Mouse (Mus musculus): ENCODE results near the gene H6pd. TPM values are rescaled to one million over a fixed set of nuclear protein-coding genes. Genes with fewer than 3 reads are reported as not detected.

Gene H6pd
- total RNA-seq (2012; rRNA removed) = 25.1 and 25.3 TPM in 2 replicates
- total RNA-seq (2014; rRNA removed) = 13.2 and 17.7 TPM in 2 replicates
- 36.2 and 38.5 TPM in 2 replicates for polyA plus RNA-seq (2012; ENCODE audit: insufficient read length, low read depth)

DNA sequence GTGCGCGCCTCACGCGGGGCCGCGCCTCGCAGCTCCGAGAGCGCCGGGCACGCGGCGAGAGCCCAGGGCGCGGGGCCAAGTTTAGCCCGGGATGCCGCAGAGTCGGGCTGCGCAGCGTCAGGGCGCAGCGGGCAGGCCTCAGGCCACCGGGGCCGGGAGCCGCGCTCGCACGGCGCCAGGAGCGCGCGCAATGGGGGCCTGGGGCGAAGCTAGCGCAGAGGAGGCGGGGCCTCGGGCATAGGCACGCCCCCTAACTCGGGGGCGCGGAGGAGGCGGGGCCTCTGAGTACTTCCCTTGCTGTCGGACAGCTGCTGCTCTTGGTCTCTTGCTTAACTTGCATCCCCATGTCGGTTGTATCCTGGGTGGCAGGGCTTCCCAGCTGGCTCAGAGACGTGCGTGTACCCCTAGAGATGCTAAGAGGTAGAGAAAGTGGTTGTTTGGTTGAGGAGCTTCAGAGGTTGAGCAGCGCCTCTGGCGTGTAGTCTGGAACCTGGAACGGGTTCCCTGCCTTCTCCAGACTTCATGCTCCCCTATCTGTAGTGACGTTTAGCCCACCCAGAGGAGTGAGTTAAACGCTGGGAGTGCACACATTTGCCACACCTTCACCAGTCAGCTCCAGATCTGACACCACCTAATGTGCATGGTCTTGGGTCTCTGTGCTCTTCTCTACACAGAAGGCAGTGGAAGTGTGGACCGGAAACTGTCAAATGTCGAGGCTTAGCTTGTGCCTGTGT is at the start of gene H6pd:
H6pd (minus strand) TSS at position 171 of the 734 bp plus-strand sequence.
- TF ChIP-seq GABPA (IDR thresholded peaks at IDR 0.05; ENCODE audit: insufficient replicate concordance, low read depth, low read length) (no peak), IRF4 (IDR thresholded peaks at IDR 0.05; ENCODE audit: low read depth, low read length) (peak; percentile 13; the same call in 1 of the 2 replicates), CHD2 (IDR thresholded peaks at IDR 0.05; ENCODE audit: low read length) (no peak), ELF1 (IDR thresholded peaks at IDR 0.05; ENCODE audit: low read depth, low read length) (peak; percentile 35; the same call in 1 of the 2 replicates), TCF12 (IDR thresholded peaks at IDR 0.05; ENCODE audit: low read depth, low read length) (peak; percentile 53), BHLHE40 (IDR thresholded peaks at IDR 0.05; ENCODE audit: low read depth, low read length) (0 out of 2 replicates have a peak, but pooled peaks have one; percentile 14), NELFE (IDR thresholded peaks at IDR 0.05; ENCODE audit: low read depth, low read length) (peak; percentile 64), SMC3 (IDR thresholded peaks at IDR 0.05; ENCODE audit: low read depth, low read length) (no peak), SIN3A (IDR thresholded peaks at IDR 0.05; ENCODE audit: low read length) (peak; percentile 24; the same call in 1 of the 2 replicates), MAZ (IDR thresholded peaks at IDR 0.05; ENCODE audit: low read depth, low read length) (peak; percentile 20; the same call in 1 of the 2 replicates), ZMIZ1 (IDR thresholded peaks at IDR 0.05; ENCODE audit: low read depth, low read length) (peak; percentile 83; the same call in 1 of the 2 replicates), MAFK (IDR thresholded peaks at IDR 0.05; ENCODE audit: insufficient replicate concordance, low read length) (no peak), MXI1 (IDR thresholded peaks at IDR 0.05; ENCODE audit: low read depth, low read length) (0 out of 2 replicates have a peak, but pooled peaks have one; percentile 21), MAX (IDR thresholded peaks at IDR 0.05; ENCODE audit: low read length) (peak; percentile 28; the same call in 1 of the 2 replicates), MEF2A (IDR thresholded peaks at IDR 0.05; ENCODE audit: borderline replicate concordance, low read depth, low read length) (no peak), UBTF (IDR thresholded peaks at IDR 0.05; ENCODE audit: low read depth, low read length) (no peak), POLR2A (IDR thresholded peaks at IDR 0.05; ENCODE audit: low read depth, low read length) (peak; percentile 86), NRF1 (IDR thresholded peaks at IDR 0.05; ENCODE audit: low read depth, low read length) (peak; percentile 83)
- peak within 1 kb of the TSS; percentile 83 for H3K9ac ChIP-seq (ENCODE audit: insufficient read depth, low read depth)
- in situ Hi-C loops (cut with MboI; ENCODE audit: low pct_ligation_motif_present, low pct_unique_long_range_greater_than_20kb, low sequenced_read_pairs) = no loop called here
- peak within 1 kb of the TSS; percentile 73 for H3K27ac ChIP-seq (ENCODE audit: insufficient read depth, low read depth)
- dilution Hi-C loops (cut with MboI; ENCODE audit: extremely low pct_ligation_motif_present, extremely low pct_unique_long_range_greater_than_20kb, low sequenced_read_pairs) = no loop called here
- peaks cover 9% of the 10 kb centered on the region for H3K9me3 ChIP-seq (replicated peaks; ENCODE audit: low read length)
- peaks cover 4 to 18% of the 10 kb centered on the region in 2 experiments for H3K36me3 ChIP-seq (replicated peaks in 1 of 2; ENCODE audit: control insufficient read depth in 1 of 2, insufficient read depth in 1 of 2, low read length in 1 of 2)
- peak within 1 kb of the TSS; percentile 87 for H3K4me2 ChIP-seq (ENCODE audit: insufficient read depth, low read depth, poor library complexity, severe bottlenecking)
- peaks cover 14 to 49% of the 10 kb centered on the region in 2 experiments for H3K4me1 ChIP-seq (ENCODE audit: control insufficient read depth in 1 of 2, insufficient read depth in 2 of 2)
- H3K4me3 ChIP-seq (replicated peaks in 1 of 3; ENCODE audit: low read depth in 2 of 3, low read length in 2 of 3, poor library complexity in 1 of 3) = peak within 1 kb of the TSS; percentile 59 to 68 (median 62)
- peak; percentile 88 for DNase-seq (ENCODE audit: extremely low read depth)
- no peaks in the 10 kb centered on the region for H3K27me3 ChIP-seq (replicated peaks)
- H3K79me2 ChIP-seq (replicated peaks; ENCODE audit: control insufficient read depth, extremely low read depth, insufficient read depth, poor library complexity, severe bottlenecking) = no peaks in the 10 kb centered on the region; the same call in 1 of the 2 replicates

DNA sequence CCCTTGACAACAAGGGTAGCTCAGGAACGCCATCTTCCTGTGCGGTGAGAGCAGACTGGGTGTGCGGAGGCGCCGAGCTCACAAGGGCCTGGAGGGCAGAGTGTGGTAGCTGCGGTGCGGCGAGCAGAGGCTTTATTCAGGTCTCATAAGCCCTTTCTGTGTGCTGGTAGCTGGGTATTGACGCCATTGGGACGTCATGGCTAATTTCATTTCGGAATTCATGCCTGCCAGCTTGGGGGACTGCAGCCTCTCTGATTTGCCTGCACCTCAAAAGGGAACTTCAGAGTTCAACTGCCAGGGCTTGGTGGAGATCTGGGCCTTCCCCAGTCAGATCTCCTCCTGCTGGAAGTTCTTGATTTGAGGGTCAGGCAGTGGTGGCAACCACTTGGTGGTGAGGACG is 48.9 kb upstream of the H6pd start:
- in situ Hi-C loops (cut with MboI; ENCODE audit: low pct_ligation_motif_present, low pct_unique_long_range_greater_than_20kb, low sequenced_read_pairs) (no loop called here), dilution Hi-C loops (cut with MboI; ENCODE audit: extremely low pct_ligation_motif_present, extremely low pct_unique_long_range_greater_than_20kb, low sequenced_read_pairs) (no loop called here)
- no peak overlapping the region for H3K4me2 ChIP-seq (ENCODE audit: insufficient read depth, low read depth, poor library complexity, severe bottlenecking)
- DNase-seq (ENCODE audit: extremely low read depth) = peak; percentile 87
- peaks cover 70 to 96% of the 10 kb centered on the region in 2 experiments for H3K4me1 ChIP-seq (ENCODE audit: control insufficient read depth in 1 of 2, insufficient read depth in 2 of 2)
- peaks cover 7% of the 10 kb centered on the region for H3K9me3 ChIP-seq (replicated peaks; ENCODE audit: low read length)
- H3K27me3 ChIP-seq (replicated peaks) = no peaks in the 10 kb centered on the region
- H3K27ac ChIP-seq (ENCODE audit: insufficient read depth, low read depth) = peak overlapping the region; percentile 96
- H3K4me3 ChIP-seq (replicated peaks in 1 of 3; ENCODE audit: low read depth in 2 of 3, low read length in 2 of 3, poor library complexity in 1 of 3) = no peak overlapping the region
- H3K36me3 ChIP-seq (replicated peaks in 1 of 2; ENCODE audit: control insufficient read depth in 1 of 2, insufficient read depth in 1 of 2, low read length in 1 of 2) = peaks cover 84 to 88% of the 10 kb centered on the region in 2 experiments
- no peak overlapping the region for H3K9ac ChIP-seq (ENCODE audit: insufficient read depth, low read depth)
- H3K79me2 ChIP-seq (replicated peaks; ENCODE audit: control insufficient read depth, extremely low read depth, insufficient read depth, poor library complexity, severe bottlenecking) = peaks cover 66% of the 10 kb centered on the region
- TF ChIP-seq E2F4 (IDR thresholded peaks at IDR 0.05; ENCODE audit: insufficient replicate concordance, low read depth, low read length) = no peak
- no peak for TF ChIP-seq MAFK (IDR thresholded peaks at IDR 0.05; ENCODE audit: insufficient replicate concordance, low read length)
- TF ChIP-seq MAZ (IDR thresholded peaks at IDR 0.05; ENCODE audit: low read depth, low read length) = peak; percentile 65; the same call in 1 of the 2 replicates
- peak; percentile 49; the same call in 1 of the 2 replicates for TF ChIP-seq BHLHE40 (IDR thresholded peaks at IDR 0.05; ENCODE audit: low read depth, low read length)
- 0 out of 4 replicates have a peak, but pooled peaks of 1 of the 2 experiments have one; percentile 8 for TF ChIP-seq CTCF (conservative IDR thresholded peaks at IDR 0.05 in 1 of 2, IDR thresholded peaks at IDR 0.05 in 1 of 2; ENCODE audit: low read depth in 2 of 2, low read length in 2 of 2)
- no peak for TF ChIP-seq PAX5 (IDR thresholded peaks at IDR 0.05; ENCODE audit: low read length)
- TF ChIP-seq CHD1 (IDR thresholded peaks at IDR 0.05; ENCODE audit: low read depth, low read length) = no peak; the same call in 1 of the 2 replicates
- no peak for TF ChIP-seq JUN (IDR thresholded peaks at IDR 0.05; ENCODE audit: insufficient read depth, low read depth, low read length)
- no peak for TF ChIP-seq NRF1 (IDR thresholded peaks at IDR 0.05; ENCODE audit: low read depth, low read length)
- no peak; the same call in 1 of the 2 replicates for TF ChIP-seq MAX (IDR thresholded peaks at IDR 0.05; ENCODE audit: low read length)
- TF ChIP-seq ZNF384 (IDR thresholded peaks at IDR 0.05; ENCODE audit: low read depth, low read length) = no peak
- no peak for TF ChIP-seq MXI1 (IDR thresholded peaks at IDR 0.05; ENCODE audit: low read depth, low read length)
- TF ChIP-seq NELFE (IDR thresholded peaks at IDR 0.05; ENCODE audit: low read depth, low read length) = no peak
- TF ChIP-seq POLR2A (IDR thresholded peaks at IDR 0.05; ENCODE audit: low read depth, low read length) = no peak
- TF ChIP-seq ZC3H11A (IDR thresholded peaks at IDR 0.05; ENCODE audit: low read depth, low read length) = no peak
- TF ChIP-seq ETS1 (conservative IDR thresholded peaks at IDR 0.05; ENCODE audit: low read depth, low read length) = peak; percentile 80
- TF ChIP-seq TBP (conservative IDR thresholded peaks at IDR 0.05; ENCODE audit: low read depth, low read length) = peak; percentile 67; the same call in 1 of the 2 replicates
- no peak for TF ChIP-seq RCOR1 (conservative IDR thresholded peaks at IDR 0.05; ENCODE audit: low read depth, low read length)
- peak; percentile 65 for TF ChIP-seq GABPA (IDR thresholded peaks at IDR 0.05; ENCODE audit: insufficient replicate concordance, low read depth, low read length)

All from CH12.LX (cell line).